Mouse (Mus musculus): ENCODE measurements around the gene Cacna1a. TPM values are rescaled to one million over a fixed set of nuclear protein-coding genes. Genes with fewer than 3 reads are reported as not detected.

The Cacna1a gene
- polyA plus RNA-seq, 1 experiment from 2014 or later: 20.3 TPM

GRCm38 (mm10) chr8:84687003-84687704 lies 298.9 kb downstream of the Cacna1a start:
- peak overlapping the region; percentile 99 for H3K4me3 ChIP-seq (replicated peaks; ENCODE audit: low read length)
- ATAC-seq: peak; percentile 18
- peak overlapping the region; percentile 74 for H3K27ac ChIP-seq (ENCODE audit: low read length)

GRCm38 (mm10) chr8:84687705-84688100 lies 299.5 kb downstream of the Cacna1a start, which contains the start of gene Nacc1:
Gene Nacc1, minus strand, starts transcription at chr8:84687862.
- under 1% methylated on average over 24 of the region's 37 CpGs for WGBS
- Histone ChIP-seq H3K36me3 (ENCODE audit: control insufficient read depth, insufficient read depth) (0 out of 2 replicates have a peak, but pooled peaks cover 2% of the 10 kb centered on the region), H3K27me3 (replicated peaks; ENCODE audit: control insufficient read depth, insufficient read depth, low read length) (no peaks in the 10 kb centered on the region), H3K4me1 (replicated peaks; ENCODE audit: control insufficient read depth, insufficient read depth, low read length) (peaks cover 41% of the 10 kb centered on the region), H3K4me2 (ENCODE audit: low read length) (peak within 1 kb of the TSS; percentile 56), H3K4me3 (replicated peaks; ENCODE audit: low read length) (peak within 1 kb of the TSS; percentile 99), H3K9ac (replicated peaks; ENCODE audit: low read depth, low read length) (peak within 1 kb of the TSS; percentile 95), H3K27ac (ENCODE audit: low read length) (peak within 1 kb of the TSS; percentile 74), H3K9me3 (ENCODE audit: control insufficient read depth, low read length) (no peaks in the 10 kb centered on the region)
- ATAC-seq: peak; percentile 90

More at GRCm38 (mm10) chr8:84687003-84687704, 298.9 kb downstream of the Cacna1a start:
- no peaks in the 10 kb centered on the region for H3K27me3 ChIP-seq (replicated peaks; ENCODE audit: control insufficient read depth, insufficient read depth, low read length)
- H3K9ac ChIP-seq (replicated peaks; ENCODE audit: low read depth, low read length): peak overlapping the region; percentile 95
- H3K4me2 ChIP-seq (ENCODE audit: low read length): peak overlapping the region; percentile 56
- no peaks in the 10 kb centered on the region for H3K9me3 ChIP-seq (ENCODE audit: control insufficient read depth, low read length)
- peaks cover 41% of the 10 kb centered on the region for H3K4me1 ChIP-seq (replicated peaks; ENCODE audit: control insufficient read depth, insufficient read depth, low read length)
- WGBS: under 1% methylated on average over 58 of the region's 62 CpGs
- H3K36me3 ChIP-seq (ENCODE audit: control insufficient read depth, insufficient read depth): 0 out of 2 replicates have a peak, but pooled peaks cover 2% of the 10 kb centered on the region

GRCm38 (mm10) chr8:84689091-84689915 lies 301.1 kb downstream of the Cacna1a start:
- Histone ChIP-seq H3K4me1 (replicated peaks; ENCODE audit: control insufficient read depth, insufficient read depth, low read length) (peaks cover 41% of the 10 kb centered on the region), H3K9me3 (ENCODE audit: control insufficient read depth, low read length) (no peaks in the 10 kb centered on the region), H3K27ac (ENCODE audit: low read length) (no peak overlapping the region), H3K4me2 (ENCODE audit: low read length) (peak overlapping the region; percentile 93), H3K4me3 (replicated peaks; ENCODE audit: low read length) (peak overlapping the region; percentile 77), H3K27me3 (replicated peaks; ENCODE audit: control insufficient read depth, insufficient read depth, low read length) (no peaks in the 10 kb centered on the region), H3K36me3 (ENCODE audit: control insufficient read depth, insufficient read depth) (0 out of 2 replicates have a peak, but pooled peaks cover 2% of the 10 kb centered on the region), H3K9ac (replicated peaks; ENCODE audit: low read depth, low read length) (peak overlapping the region; percentile 64)
- ATAC-seq: peak; percentile 88
- WGBS: under 1% methylated on average over 47 of the region's 47 CpGs

Other genes with a start within 250 kb of the Cacna1a start
- 35.4 and 43.8 TPM in 2 replicates for gene Cc2d1a, start 240.5 kb upstream of the Cacna1a start, polyA plus RNA-seq (2015; fragmentation: Nextera tagmentation; extraction: Ambion mirVana)
- gene 4930432K21Rik, start 240.4 kb upstream of the Cacna1a start, polyA plus RNA-seq (2015; fragmentation: Nextera tagmentation; extraction: Ambion mirVana): 2.6 and 3.5 TPM in 2 replicates
- 3.2 and 4.7 TPM in 2 replicates for gene Nanos3, start 203.2 kb upstream of the Cacna1a start, polyA plus RNA-seq (2015; fragmentation: Nextera tagmentation; extraction: Ambion mirVana)
- 40.1 and 41.8 TPM in 2 replicates for gene Zswim4, start 151.4 kb upstream of the Cacna1a start, polyA plus RNA-seq (2015; fragmentation: Nextera tagmentation; extraction: Ambion mirVana)
- 214 and 231 TPM in 2 replicates for gene D8Ertd738e, start 138.7 kb upstream of the Cacna1a start, polyA plus RNA-seq (2015; fragmentation: Nextera tagmentation; extraction: Ambion mirVana)
- gene Mri1, start 131.1 kb upstream of the Cacna1a start, polyA plus RNA-seq (2015; fragmentation: Nextera tagmentation; extraction: Ambion mirVana): 46.5 and 57.1 TPM in 2 replicates
- gene Ccdc130, start 118.1 kb upstream of the Cacna1a start, polyA plus RNA-seq (2015; fragmentation: Nextera tagmentation; extraction: Ambion mirVana): 26.8 and 31.0 TPM in 2 replicates